Mouse (Mus musculus): ENCODE data around the gene Actg1. TPM values are rescaled to one million over a fixed set of nuclear protein-coding genes. Genes with fewer than 3 reads are reported as not detected.

Gene Actg1
- total and polyA plus RNA-seq, 3 experiments: 1,832 to 4,362 (median 2,424) TPM

DNA sequence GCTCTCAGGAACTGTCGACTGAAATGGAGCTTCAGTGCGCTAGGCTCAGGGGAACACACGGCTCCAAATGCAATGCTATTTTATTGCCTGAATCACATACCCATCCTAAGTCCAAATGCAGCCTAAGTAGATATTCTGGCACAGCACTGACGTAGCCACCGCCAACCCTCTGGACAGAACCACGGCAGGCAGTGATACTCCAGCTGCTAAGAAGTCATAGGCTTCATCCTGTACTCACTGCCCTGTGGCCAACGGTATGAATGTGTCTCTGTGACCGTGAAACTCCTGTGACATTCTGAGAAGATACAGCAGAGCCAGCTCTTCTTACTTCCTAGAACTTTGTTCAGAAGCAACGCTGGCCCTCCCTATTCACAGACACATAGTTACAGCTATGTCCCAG is 40.2 kb upstream of the Actg1 start:
- no peak overlapping the region for H3K9ac ChIP-seq (ENCODE audit: insufficient read depth, low read depth)
- in situ Hi-C loops (cut with MboI; ENCODE audit: low pct_ligation_motif_present, low pct_unique_long_range_greater_than_20kb, low sequenced_read_pairs): no loop called here
- dilution Hi-C loops (cut with MboI; ENCODE audit: extremely low pct_ligation_motif_present, extremely low pct_unique_long_range_greater_than_20kb, low sequenced_read_pairs): no loop called here

DNA sequence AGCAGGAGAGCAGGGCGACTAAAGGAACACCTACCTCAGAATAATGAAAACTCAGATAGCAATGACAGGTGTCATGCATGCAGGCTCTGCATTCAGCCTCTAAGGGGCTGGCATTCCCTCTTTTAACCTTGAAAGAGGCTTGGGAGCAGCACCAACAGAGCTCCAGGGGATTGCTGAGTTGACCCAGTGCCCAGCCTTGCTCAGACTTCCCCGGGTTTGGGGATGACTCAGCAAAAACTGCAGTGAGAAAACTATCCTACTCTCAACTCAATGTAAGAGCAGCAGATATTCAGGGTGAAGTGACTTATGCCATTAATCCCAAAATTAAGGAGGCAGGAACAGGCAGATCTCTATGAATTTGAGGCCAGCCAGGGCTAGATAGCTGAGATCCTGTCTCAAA is 38.8 kb upstream of the Actg1 start:
- Histone ChIP-seq H3K36me3 (replicated peaks in 1 of 2; ENCODE audit: control insufficient read depth in 1 of 2, insufficient read depth in 1 of 2, low read length in 1 of 2) (peaks cover 68 to 81% of the 10 kb centered on the region in 2 experiments), H3K9ac (ENCODE audit: insufficient read depth, low read depth) (no peak overlapping the region), H3K27me3 (replicated peaks) (no peaks in the 10 kb centered on the region), H3K4me2 (ENCODE audit: insufficient read depth, low read depth, poor library complexity, severe bottlenecking) (no peak overlapping the region), H3K9me3 (replicated peaks; ENCODE audit: low read length) (no peaks in the 10 kb centered on the region), H3K4me1 (ENCODE audit: control insufficient read depth in 1 of 2, insufficient read depth in 2 of 2) (peaks cover 0 to 12% of the 10 kb centered on the region in 2 experiments; a peak in 2 of 4 replicates), H3K79me2 (replicated peaks; ENCODE audit: control insufficient read depth, extremely low read depth, insufficient read depth, poor library complexity, severe bottlenecking) (no peaks in the 10 kb centered on the region), H3K4me3 (replicated peaks in 1 of 3; ENCODE audit: low read depth in 2 of 3, low read length in 2 of 3, poor library complexity in 1 of 3) (no peak overlapping the region), H3K27ac (ENCODE audit: insufficient read depth, low read depth) (no peak overlapping the region)
- DNase-seq (ENCODE audit: extremely low read depth): no peak
- TF ChIP-seq CHD1 (IDR thresholded peaks at IDR 0.05; ENCODE audit: low read depth, low read length) (no peak), POLR2A (IDR thresholded peaks at IDR 0.05; ENCODE audit: low read depth, low read length) (no peak), MAFK (IDR thresholded peaks at IDR 0.05; ENCODE audit: insufficient replicate concordance, low read length) (peak; percentile 82), ZKSCAN1 (IDR thresholded peaks at IDR 0.05; ENCODE audit: borderline replicate concordance, low read depth, low read length) (no peak), MYC (IDR thresholded peaks at IDR 0.05; ENCODE audit: low read depth, low read length) (no peak)
- in situ Hi-C loops (cut with MboI; ENCODE audit: low pct_ligation_motif_present, low pct_unique_long_range_greater_than_20kb, low sequenced_read_pairs): no loop called here
- dilution Hi-C loops (cut with MboI; ENCODE audit: extremely low pct_ligation_motif_present, extremely low pct_unique_long_range_greater_than_20kb, low sequenced_read_pairs): no loop called here

More for the DNA sequence above, 40.2 kb upstream of the Actg1 start:
- Histone ChIP-seq H3K4me2 (ENCODE audit: insufficient read depth, low read depth, poor library complexity, severe bottlenecking) (no peak overlapping the region), H3K27me3 (replicated peaks) (no peaks in the 10 kb centered on the region), H3K79me2 (replicated peaks; ENCODE audit: control insufficient read depth, extremely low read depth, insufficient read depth, poor library complexity, severe bottlenecking) (0 out of 2 replicates have a peak, but pooled peaks cover 2% of the 10 kb centered on the region), H3K4me3 (replicated peaks in 1 of 3; ENCODE audit: low read depth in 2 of 3, low read length in 2 of 3, poor library complexity in 1 of 3) (no peak overlapping the region), H3K36me3 (replicated peaks in 1 of 2; ENCODE audit: control insufficient read depth in 1 of 2, insufficient read depth in 1 of 2, low read length in 1 of 2) (peaks cover 70 to 81% of the 10 kb centered on the region in 2 experiments), H3K4me1 (ENCODE audit: control insufficient read depth in 1 of 2, insufficient read depth in 2 of 2) (peaks cover 0 to 16% of the 10 kb centered on the region in 2 experiments; a peak in 2 of 4 replicates), H3K9me3 (replicated peaks; ENCODE audit: low read length) (no peaks in the 10 kb centered on the region), H3K27ac (ENCODE audit: insufficient read depth, low read depth) (no peak overlapping the region)
- TF ChIP-seq MXI1 (IDR thresholded peaks at IDR 0.05; ENCODE audit: low read depth, low read length): no peak
- no peak for TF ChIP-seq BHLHE40 (IDR thresholded peaks at IDR 0.05; ENCODE audit: low read depth, low read length)
- no peak for TF ChIP-seq RCOR1 (conservative IDR thresholded peaks at IDR 0.05; ENCODE audit: low read depth, low read length)
- TF ChIP-seq ELF1 (IDR thresholded peaks at IDR 0.05; ENCODE audit: low read depth, low read length): no peak
- DNase-seq (ENCODE audit: extremely low read depth): no peak

DNA sequence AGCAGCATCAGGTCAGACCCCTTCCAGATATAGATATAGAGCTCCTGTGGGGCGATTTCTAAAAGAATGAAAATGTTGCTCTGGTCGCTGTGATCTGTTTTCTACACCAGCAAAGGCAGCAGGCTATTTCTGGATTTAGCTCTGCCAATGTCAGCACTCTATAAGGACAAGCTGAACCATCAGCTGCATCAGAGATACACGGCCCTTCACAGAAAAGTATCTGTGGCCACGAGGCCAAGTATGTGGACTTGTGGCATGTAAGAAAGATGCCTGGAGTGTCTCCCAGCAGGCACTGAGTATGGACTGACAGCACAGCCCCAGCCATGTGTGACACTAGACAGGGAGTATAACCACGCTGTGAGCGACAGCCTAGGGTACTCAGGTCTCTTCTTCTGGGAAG is 38.3 kb upstream of the Actg1 start:
- dilution Hi-C loops (cut with MboI; ENCODE audit: extremely low pct_ligation_motif_present, extremely low pct_unique_long_range_greater_than_20kb, low sequenced_read_pairs): no loop called here
- no peak overlapping the region for H3K4me2 ChIP-seq (ENCODE audit: insufficient read depth, low read depth, poor library complexity, severe bottlenecking)
- TF ChIP-seq EP300 (IDR thresholded peaks at IDR 0.05; ENCODE audit: low read length) (no peak), RCOR1 (conservative IDR thresholded peaks at IDR 0.05; ENCODE audit: low read depth, low read length) (no peak), E2F4 (IDR thresholded peaks at IDR 0.05; ENCODE audit: insufficient replicate concordance, low read depth, low read length) (no peak), ELF1 (IDR thresholded peaks at IDR 0.05; ENCODE audit: low read depth, low read length) (no peak), SMC3 (IDR thresholded peaks at IDR 0.05; ENCODE audit: low read depth, low read length) (no peak)

More for the DNA sequence above, 38.3 kb upstream of the Actg1 start:
- Histone ChIP-seq H3K9ac (ENCODE audit: insufficient read depth, low read depth) (no peak overlapping the region), H3K36me3 (replicated peaks in 1 of 2; ENCODE audit: control insufficient read depth in 1 of 2, insufficient read depth in 1 of 2, low read length in 1 of 2) (peaks cover 70 to 81% of the 10 kb centered on the region in 2 experiments), H3K27ac (ENCODE audit: insufficient read depth, low read depth) (no peak overlapping the region), H3K79me2 (replicated peaks; ENCODE audit: control insufficient read depth, extremely low read depth, insufficient read depth, poor library complexity, severe bottlenecking) (no peaks in the 10 kb centered on the region), H3K4me3 (replicated peaks in 1 of 3; ENCODE audit: low read depth in 2 of 3, low read length in 2 of 3, poor library complexity in 1 of 3) (no peak overlapping the region), H3K27me3 (replicated peaks) (no peaks in the 10 kb centered on the region), H3K4me1 (ENCODE audit: control insufficient read depth in 1 of 2, insufficient read depth in 2 of 2) (peaks cover 0 to 11% of the 10 kb centered on the region in 2 experiments; a peak in 2 of 4 replicates), H3K9me3 (replicated peaks; ENCODE audit: low read length) (no peaks in the 10 kb centered on the region)
- in situ Hi-C loops (cut with MboI; ENCODE audit: low pct_ligation_motif_present, low pct_unique_long_range_greater_than_20kb, low sequenced_read_pairs): no loop called here
- DNase-seq (ENCODE audit: extremely low read depth): no peak

Measured in CH12.LX (cell line).